Comparison of ENCODE assay signal across 7 mouse cellular contexts in genomic region chr19:53945171-53946042, GRCm38 (mm10). TPM values are rescaled to one million over a fixed set of nuclear protein-coding genes. Genes with fewer than 3 reads are reported as not detected.
DNase-seq lines count a peak whose midpoint lies in the region; ATAC-seq and TF ChIP-seq lines count a peak whose summit lies in the region.

No protein-coding gene starts in this region.

- peak; percentile 51 for DNase-seq in adipocyte (ENCODE audit: low spot score)
- peak; percentile 36 to 40 for DNase-seq in cerebellum, postnatal 36 days
- DNase-seq in gastrocnemius, adult 8-10 months (ENCODE audit: low spot score in 2 of 2) = peak; percentile 9 to 24
- DNase-seq in hindbrain, postnatal 0 days (ENCODE audit: low spot score) = peak; percentile 60
- peak; percentile 49 for DNase-seq in splenic B cell, adult 2 months (ENCODE audit: low read depth, low spot score)

- no peak for TF ChIP-seq CTCF in hindbrain, postnatal 0 days (IDR thresholded peaks at IDR 0.05; ENCODE audit: low read depth)

- peak overlapping the region; percentile 97 for H3K4me3 ChIP-seq in hindbrain, postnatal 0 days (ENCODE audit: low read length)
- peak overlapping the region; percentile 89 for H3K4me3 ChIP-seq in limb, embryonic 12.5 days (replicated peaks)
- H3K4me3 ChIP-seq in midbrain, embryonic 16.5 days (ENCODE audit: low read depth, low read length) = peak overlapping the region; percentile 94

- peak; percentile 16; the same call in 1 of the 2 replicates for ATAC-seq in hindbrain, postnatal 0 days
- ATAC-seq in limb, embryonic 12.5 days (ENCODE audit: insufficient number of reproducible peaks, insufficient read depth, low FRiP score, low TSS enrichment, low read depth) = 0 out of 2 replicates have a peak, but pooled peaks have one; percentile 5
- peak; percentile 22 for ATAC-seq in midbrain, embryonic 16.5 days

- peak overlapping the region; percentile 96 for H3K9ac ChIP-seq in hindbrain, postnatal 0 days (replicated peaks; ENCODE audit: low read length)
- peak overlapping the region; percentile 96 for H3K9ac ChIP-seq in limb, embryonic 12.5 days (replicated peaks)
- peak overlapping the region; percentile 92 for H3K9ac ChIP-seq in midbrain, embryonic 16.5 days (ENCODE audit: low read depth, low read length)

- H3K27ac ChIP-seq in hindbrain, postnatal 0 days = peak overlapping the region; percentile 94
- H3K27ac ChIP-seq in limb, embryonic 12.5 days = peak overlapping the region; percentile 96
- peak overlapping the region; percentile 99 for H3K27ac ChIP-seq in midbrain, embryonic 16.5 days (ENCODE audit: low read length)

- no peaks in the 10 kb centered on the region for H3K27me3 ChIP-seq in hindbrain, postnatal 0 days (ENCODE audit: insufficient read depth, low read length)
- no peaks in the 10 kb centered on the region for H3K27me3 ChIP-seq in limb, embryonic 12.5 days
- no peaks in the 10 kb centered on the region for H3K27me3 ChIP-seq in midbrain, embryonic 16.5 days (ENCODE audit: control insufficient read depth, insufficient read depth, low read depth, low read length)
- no peaks in the 10 kb centered on the region for H3K27me3 ChIP-seq in splenic B cell, adult 2 months (ENCODE audit: control insufficient read depth, insufficient read depth, low read length, poor library complexity, severe bottlenecking)

- no peaks in the 10 kb centered on the region for H3K36me3 ChIP-seq in hindbrain, postnatal 0 days (ENCODE audit: insufficient read depth, low read length)
- H3K36me3 ChIP-seq in limb, embryonic 12.5 days = peaks cover 5% of the 10 kb centered on the region; the same call in 1 of the 2 replicates
- H3K36me3 ChIP-seq in midbrain, embryonic 16.5 days (ENCODE audit: control insufficient read depth, insufficient read depth, low read length) = no peaks in the 10 kb centered on the region
- no peaks in the 10 kb centered on the region for H3K36me3 ChIP-seq in splenic B cell, adult 2 months (ENCODE audit: control insufficient read depth, insufficient read depth, low read length, poor library complexity, severe bottlenecking)

- H3K9me3 ChIP-seq in hindbrain, postnatal 0 days (ENCODE audit: low read length) = no peaks in the 10 kb centered on the region
- no peaks in the 10 kb centered on the region for H3K9me3 ChIP-seq in limb, embryonic 12.5 days
- H3K9me3 ChIP-seq in midbrain, embryonic 16.5 days (replicated peaks; ENCODE audit: control insufficient read depth, low read length, poor library complexity, severe bottlenecking) = no peaks in the 10 kb centered on the region

- H3K4me1 ChIP-seq in hindbrain, postnatal 0 days (ENCODE audit: insufficient read depth, low read length) = peaks cover 11% of the 10 kb centered on the region; the same call in 1 of the 2 replicates
- peaks cover 14% of the 10 kb centered on the region for H3K4me1 ChIP-seq in limb, embryonic 12.5 days (replicated peaks)
- H3K4me1 ChIP-seq in midbrain, embryonic 16.5 days (ENCODE audit: control insufficient read depth, insufficient read depth, low read length) = peaks cover 27% of the 10 kb centered on the region

- WGBS in hindbrain, postnatal 0 days = under 1% methylated on average over 29 of the region's 69 CpGs
- WGBS in limb, embryonic 12.5 days = under 1% methylated on average over 55 of the region's 69 CpGs
- under 1% methylated on average over 37 of the region's 69 CpGs for WGBS in midbrain, embryonic 16.5 days

- peak overlapping the region; percentile 74 for H3K4me2 ChIP-seq in hindbrain, postnatal 0 days (ENCODE audit: low read depth, low read length)
- peak overlapping the region; percentile 66 for H3K4me2 ChIP-seq in limb, embryonic 12.5 days
- H3K4me2 ChIP-seq in midbrain, embryonic 16.5 days (ENCODE audit: low read length) = peak overlapping the region; percentile 77

RNA-seq across cellular contexts. Expression of gene Bbip1, which starts 1.0 kb away (rescaled TPM):
- 10 to 100 TPM; 36.2 to 43.1 (median 38.0) TPM for total RNA-seq in gastrocnemius, adult 8-10 months (2022)
- total RNA-seq in hindbrain, postnatal 0 days (2014; rRNA removed) = 43.6 and 53.7 TPM in 2 replicates
- 146 and 166 TPM in 2 replicates for polyA plus RNA-seq in hindbrain, postnatal 0 days (2015; fragmentation: Nextera tagmentation; extraction: Ambion mirVana)
- 89.6 and 93.3 TPM in 2 replicates for polyA plus RNA-seq in limb, embryonic 12.5 days (2016; fragmentation: Nextera tagmentation; extraction: Ambion mirVana)
- polyA plus RNA-seq in midbrain, embryonic 16.5 days (2015; fragmentation: Nextera tagmentation; extraction: Ambion mirVana) = 135 and 152 TPM in 2 replicates

RNA-seq across cellular contexts. Expression of gene Shoc2, which starts 1.3 kb away (rescaled TPM):
- total RNA-seq in gastrocnemius, adult 8-10 months (2022) = 10 to 100 TPM; 21.7 to 31.6 (median 23.4) TPM
- total RNA-seq in hindbrain, postnatal 0 days (2014; rRNA removed) = 66.1 and 69.8 TPM in 2 replicates
- 44.0 and 47.7 TPM in 2 replicates for polyA plus RNA-seq in hindbrain, postnatal 0 days (2015; fragmentation: Nextera tagmentation; extraction: Ambion mirVana)
- polyA plus RNA-seq in limb, embryonic 12.5 days (2016; fragmentation: Nextera tagmentation; extraction: Ambion mirVana) = 41.7 and 46.8 TPM in 2 replicates
- 60.8 and 63.0 TPM in 2 replicates for polyA plus RNA-seq in midbrain, embryonic 16.5 days (2015; fragmentation: Nextera tagmentation; extraction: Ambion mirVana)

RNA-seq across cellular contexts. Expression of gene Pdcd4, which starts 53.4 kb away (rescaled TPM):
- total RNA-seq in gastrocnemius, adult 8-10 months (2022) = 10 to 100 TPM; 12.9 to 22.3 (median 16.3) TPM
- 10.0 and 13.1 TPM in 2 replicates for total RNA-seq in hindbrain, postnatal 0 days (2014; rRNA removed)
- polyA plus RNA-seq in hindbrain, postnatal 0 days (2015; fragmentation: Nextera tagmentation; extraction: Ambion mirVana) = 83.9 and 90.8 TPM in 2 replicates
- 106 and 107 TPM in 2 replicates for polyA plus RNA-seq in limb, embryonic 12.5 days (2016; fragmentation: Nextera tagmentation; extraction: Ambion mirVana)
- 65.1 and 69.8 TPM in 2 replicates for polyA plus RNA-seq in midbrain, embryonic 16.5 days (2015; fragmentation: Nextera tagmentation; extraction: Ambion mirVana)

Comparison
In these comparisons a context has a peak if more than half of its experiments do, and no peak if none do; other contexts are left out.
1. Peak in every context shown above with its lines: DNase-seq, ATAC-seq, H3K4me3 ChIP-seq and H3K27ac ChIP-seq.